Mouse (Mus musculus): ENCODE measurements around the gene Matk.

GRCm38 (mm10) chr10:81297845-81298244, 45.1 kb downstream of the Matk start:
- TF ChIP-seq CTCF (IDR thresholded peaks at IDR 0.05; ENCODE audit: insufficient read depth, low read depth, low read length) (no peak), POLR2A (IDR thresholded peaks at IDR 0.05; ENCODE audit: insufficient read depth, low read depth, low read length) (no peak)
